Mouse (Mus musculus) testis, postnatal 14 days (tissue): ENCODE data around the gene Wdr24.
A peak's percentile ranks its signal among the peaks of the same experiment; 100 is the strongest.
"Not testable (repeated sequence)": the region's sequence is repeated elsewhere in the genome, so short reads cannot be mapped to it uniquely, and the experiment has no call there.

Source experiments
- DNase-seq: peaks from one replicate; pipeline ENCODE4 v3.0.0; 2021; ENCODE audit warnings: low spot score

Wdr24 gene

GRCm38 (mm10) chr17:25807452-25807851 is 16.0 kb upstream of the Wdr24 start:
- not testable (repeated sequence) for DNase-seq

DNA sequence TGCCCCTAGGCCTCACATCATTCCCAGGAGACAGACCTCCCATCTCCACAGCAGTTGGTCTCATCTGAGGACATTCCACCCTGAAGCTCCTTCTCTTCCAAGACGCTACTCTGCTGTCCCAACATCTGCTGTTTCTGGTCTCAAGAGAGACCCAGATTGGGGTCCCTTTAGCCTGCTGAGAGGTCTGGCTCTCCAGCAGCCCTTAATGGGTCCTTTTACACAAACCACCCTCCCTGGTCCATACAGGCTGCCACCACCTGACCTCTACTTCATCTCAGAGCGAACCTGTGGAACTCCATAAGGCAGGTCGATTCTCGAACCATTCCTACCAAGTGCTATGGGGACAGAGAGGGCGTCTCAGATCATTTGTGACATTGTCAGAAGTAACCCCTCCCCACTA is 15.4 kb upstream of the Wdr24 start:
- DNase-seq: no peak

DNA sequence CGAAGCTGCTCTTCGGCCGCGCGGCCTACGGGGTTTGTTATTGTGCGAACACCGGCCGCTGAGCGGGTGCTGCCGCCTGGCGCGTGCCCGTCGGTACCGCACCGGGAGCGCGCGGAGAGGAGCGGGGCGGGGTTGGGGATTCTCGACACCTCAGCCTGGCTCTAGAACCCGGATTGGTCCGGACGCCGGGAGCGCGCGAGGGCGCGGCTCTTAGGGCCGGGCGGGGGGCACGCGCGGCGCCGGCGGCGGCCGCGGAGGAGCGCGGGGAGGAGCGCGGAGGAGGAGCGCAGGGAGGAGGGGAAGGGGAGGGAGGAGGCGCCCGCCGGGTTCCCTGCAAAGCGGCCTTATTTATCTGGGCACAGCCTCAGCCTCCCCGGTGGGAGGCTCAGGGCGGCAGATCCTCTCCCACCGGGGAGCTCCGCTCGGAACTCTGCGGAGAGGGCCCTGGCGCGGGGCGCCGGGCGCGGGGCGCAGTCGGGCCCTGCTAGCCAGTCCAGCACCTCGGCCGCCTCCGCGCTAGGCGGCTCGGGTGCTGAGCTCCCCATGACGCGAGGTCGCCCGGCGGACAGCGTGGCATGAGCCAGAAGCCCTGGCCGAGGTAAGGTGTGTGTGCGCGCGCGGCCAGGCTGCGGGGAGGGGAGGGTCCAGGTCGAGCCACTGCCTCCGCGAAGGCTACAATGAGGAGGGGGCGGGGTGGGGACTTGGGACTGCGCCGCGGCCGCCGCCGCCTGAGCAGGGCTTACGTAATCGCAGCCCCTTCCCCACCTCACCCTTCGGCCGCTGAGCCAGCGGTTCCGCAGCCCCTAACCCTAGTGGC is 14.4 kb upstream of the Wdr24 start, which contains the start of gene Fbxl16:
Gene Fbxl16 (plus strand): TSS at position 297 of the 817 bp plus-strand sequence.
- DNase-seq: peak; percentile 70

GRCm38 (mm10) chr17:25809606-25810340 is 13.7 kb upstream of the Wdr24 start:
- no peak for DNase-seq

DNA sequence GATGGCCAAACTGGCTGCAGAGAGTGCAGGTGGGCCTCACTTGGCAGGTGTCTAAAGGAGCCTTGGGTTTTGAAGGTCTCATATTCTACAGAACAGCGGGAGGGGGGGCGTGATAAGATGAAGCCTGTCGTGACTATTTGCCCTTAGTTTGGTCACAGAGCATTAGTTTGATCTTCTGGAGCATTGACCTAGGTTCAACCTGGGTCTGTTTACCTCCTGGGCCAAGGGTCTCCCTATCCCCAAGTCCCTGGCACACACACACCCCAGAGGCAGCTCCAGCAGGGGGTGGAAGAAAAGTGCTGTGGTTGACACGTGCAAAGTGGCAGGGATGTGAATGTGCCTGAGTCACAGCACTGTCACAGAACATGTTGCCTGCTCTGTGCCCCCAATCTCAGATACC is 12.5 kb upstream of the Wdr24 start:
- DNase-seq: no peak

GRCm38 (mm10) chr17:25813471-25813870 is 10.0 kb upstream of the Wdr24 start:
- DNase-seq: peak; percentile 78

- DNase-seq: no peak
Observed at GRCm38 (mm10) chr17:25817662-25818061, 5.8 kb upstream of the Wdr24 start.

- no peak for DNase-seq
Observed at GRCm38 (mm10) chr17:25818851-25819780, 4.3 kb upstream of the Wdr24 start.

DNA sequence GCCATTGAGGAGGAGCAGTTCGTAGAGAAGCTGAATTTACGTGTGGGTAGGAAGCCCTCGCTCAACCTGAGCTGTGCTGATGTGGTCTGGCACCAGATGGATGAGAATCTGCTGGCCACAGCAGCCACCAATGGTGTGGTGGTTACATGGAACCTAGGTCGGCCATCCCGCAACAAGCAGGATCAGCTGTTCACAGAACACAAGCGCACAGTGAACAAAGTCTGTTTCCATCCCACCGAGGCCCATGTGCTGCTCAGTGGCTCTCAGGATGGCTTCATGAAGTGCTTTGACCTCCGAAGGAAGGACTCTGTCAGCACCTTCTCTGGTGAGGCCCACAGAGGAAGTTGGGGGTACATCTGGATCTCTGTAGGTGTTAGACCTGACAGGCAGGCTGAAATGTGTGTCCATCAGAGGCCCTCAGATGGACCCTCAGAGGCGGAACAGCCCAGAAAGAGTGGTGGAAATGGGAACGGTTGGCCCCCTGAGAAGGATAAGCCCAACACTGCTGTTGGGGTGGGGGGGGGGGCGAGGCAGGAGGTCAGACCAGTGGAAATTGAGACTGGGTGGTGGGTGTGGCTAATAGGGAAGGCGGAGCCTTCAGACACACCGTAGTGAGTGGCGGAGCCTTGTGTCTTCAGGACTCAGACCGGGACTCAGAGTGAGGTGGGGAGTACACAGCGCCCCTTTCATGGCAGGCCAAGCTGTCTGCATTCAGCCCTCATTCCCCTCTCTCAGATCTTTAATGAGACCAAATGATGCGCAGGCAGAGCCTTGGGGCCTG is 1.1 kb downstream of the Wdr24 start:
- no peak for DNase-seq

DNA sequence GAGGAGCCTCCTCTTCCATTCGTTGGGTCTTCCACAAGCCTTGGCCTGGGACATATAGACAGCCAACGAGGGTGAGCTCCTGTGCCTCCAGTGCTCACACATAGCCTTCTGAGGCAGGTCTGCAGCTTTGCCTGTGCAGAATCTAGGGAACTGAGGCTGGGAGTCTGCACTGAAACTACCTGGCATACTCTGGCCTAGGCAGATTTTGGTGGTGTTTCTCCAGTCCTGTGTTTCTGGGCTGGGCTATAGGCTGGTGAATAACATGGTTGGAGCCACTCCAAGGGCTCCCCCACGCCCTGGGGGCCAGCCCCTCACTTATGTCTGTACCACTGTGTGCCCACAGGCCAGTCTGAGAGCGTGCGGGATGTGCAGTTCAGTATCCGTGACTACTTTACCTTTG is 1.9 kb downstream of the Wdr24 start:
- no peak for DNase-seq

GRCm38 (mm10) chr17:25825984-25826570 is 2.6 kb downstream of the Wdr24 start:
- no peak for DNase-seq

DNA sequence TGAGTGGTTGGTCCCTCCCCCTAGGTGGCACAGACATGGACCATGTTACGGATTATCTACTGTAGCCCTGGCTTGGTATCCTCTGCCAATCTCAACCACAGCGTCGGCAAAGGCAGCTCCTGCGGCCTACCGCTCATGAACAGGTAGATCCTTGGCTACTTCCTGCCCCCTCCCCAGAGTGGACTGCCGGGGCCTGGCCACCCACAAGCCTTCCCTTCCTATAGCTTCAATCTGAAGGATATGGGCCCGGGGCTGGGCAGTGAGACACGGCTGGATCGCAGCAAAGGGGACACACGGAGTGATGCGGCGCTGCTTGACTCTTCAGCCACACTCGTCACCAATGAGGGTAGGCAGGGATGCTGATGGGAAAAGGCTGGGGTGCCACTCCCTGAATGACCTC is 3.6 kb downstream of the Wdr24 start:
- no peak for DNase-seq

GRCm38 (mm10) chr17:25827546-25828222 is 4.3 kb downstream of the Wdr24 start:
- DNase-seq: no peak

- DNase-seq: no peak
Observed at GRCm38 (mm10) chr17:25828223-25828594, 4.8 kb downstream of the Wdr24 start.

DNA sequence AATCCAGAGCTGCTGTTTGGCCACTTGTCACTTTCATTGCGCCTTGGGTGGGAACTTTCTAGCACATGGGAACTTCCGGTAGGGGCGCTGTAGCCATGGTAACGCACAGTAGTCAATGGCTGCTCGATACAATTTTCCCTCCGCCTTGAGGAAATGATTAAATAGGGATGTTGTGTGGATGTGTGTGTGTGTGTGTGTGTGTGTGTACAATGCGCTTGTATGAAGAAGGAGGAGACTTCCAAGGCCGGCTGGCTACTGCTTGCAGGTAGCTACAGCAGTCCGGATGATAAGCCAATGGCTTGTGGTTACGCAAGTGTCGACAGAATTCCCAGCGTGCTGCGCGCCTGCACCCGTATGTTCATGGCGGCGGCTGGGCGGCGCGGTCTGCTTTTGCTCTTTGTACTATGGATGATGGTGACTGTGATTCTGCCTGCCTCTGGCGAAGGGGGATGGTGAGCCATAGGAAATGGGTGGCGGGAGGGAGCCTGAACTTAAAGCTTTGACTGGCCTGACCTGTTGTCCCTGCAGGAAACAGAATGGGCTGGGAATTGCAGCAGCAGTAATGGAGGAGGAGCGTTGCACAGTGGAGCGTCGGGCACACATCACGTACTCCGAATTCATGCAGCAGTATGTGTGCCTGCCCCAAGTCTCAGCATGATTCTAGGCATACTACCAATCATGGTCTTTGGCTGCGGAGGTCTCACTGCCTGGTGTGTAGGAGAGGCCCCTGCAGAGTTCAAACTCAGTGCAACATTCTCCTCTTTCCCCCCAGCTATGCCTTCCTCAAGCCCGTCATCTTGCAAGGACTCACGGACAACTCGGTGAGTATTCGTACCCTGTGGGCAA is 5.5 kb downstream of the Wdr24 start, which contains the start of gene Jmjd8:
Gene Jmjd8 (plus strand): TSS at position 156 of the 846 bp plus-strand sequence.
- DNase-seq: peak; percentile 72

GRCm38 (mm10) chr17:25829558-25830017 is 6.2 kb downstream of the Wdr24 start:
- no peak for DNase-seq

DNA sequence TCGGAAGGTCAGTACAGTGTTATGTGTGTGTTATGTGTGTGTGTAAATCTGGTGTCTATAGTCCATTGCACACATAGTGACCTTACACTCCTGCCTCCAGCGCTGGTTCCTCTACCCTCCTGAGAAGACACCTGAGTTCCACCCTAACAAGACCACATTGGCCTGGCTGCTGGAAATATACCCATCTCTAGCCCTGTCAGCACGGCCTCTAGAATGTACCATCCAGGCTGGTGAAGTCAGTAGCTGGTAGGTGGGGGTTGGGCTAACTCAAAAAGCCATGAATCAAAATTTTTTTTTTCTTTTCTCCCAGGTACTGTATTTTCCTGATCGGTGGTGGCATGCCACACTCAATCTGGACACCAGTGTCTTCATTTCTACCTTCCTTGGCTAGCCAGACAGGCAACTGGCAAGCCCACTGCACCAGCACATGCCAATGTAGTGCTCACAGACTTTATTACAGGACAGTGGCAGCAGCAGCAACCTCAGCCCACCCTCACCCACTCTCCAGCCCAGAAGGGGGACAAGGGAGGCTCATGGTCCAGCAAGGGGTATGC is 6.8 kb downstream of the Wdr24 start:
- DNase-seq: no peak

DNA sequence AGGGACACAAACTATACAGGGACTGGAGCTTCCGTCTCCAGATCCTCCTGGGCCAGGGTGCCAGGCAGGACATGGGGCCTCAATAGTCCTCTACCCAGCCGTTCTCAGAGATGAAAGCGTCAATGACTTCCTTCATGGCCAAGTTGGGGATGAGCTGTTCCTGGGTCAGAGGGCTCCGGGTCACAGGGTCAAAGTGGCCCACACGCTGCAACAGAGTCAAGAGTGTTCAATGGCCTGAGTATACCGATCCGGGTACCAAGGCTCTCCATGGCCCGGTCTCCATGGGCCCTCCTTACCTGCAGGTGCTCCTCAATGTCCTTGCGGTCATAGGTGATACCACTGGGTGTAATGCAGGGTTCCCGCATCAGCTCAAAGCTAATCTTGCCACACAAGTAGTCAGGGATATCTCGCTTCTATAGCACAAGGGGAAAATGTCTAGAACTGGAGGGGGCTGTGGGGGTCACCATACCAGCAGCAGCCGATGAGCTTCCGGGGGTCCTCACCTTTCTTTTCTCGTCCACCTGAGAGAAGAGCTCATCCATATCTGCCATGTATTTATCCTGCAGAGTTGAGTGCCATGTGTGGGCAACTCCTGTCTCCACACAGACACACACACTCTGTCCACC is 7.5 kb downstream of the Wdr24 start:
- DNase-seq: no peak
